Mouse (Mus musculus) hindbrain, embryonic 15.5 days (tissue): ENCODE results near the gene Syngap1. TPM values are rescaled to one million over a fixed set of nuclear protein-coding genes. Genes with fewer than 3 reads are reported as not detected.

ENCODE experiments used
- ATAC-seq: fragments of 200-750 bp; cut with Nextera tagmentation; 2 replicates; pipeline ENCODE4 v1.8.0; 2017; ENCODE audit warnings: low read depth, moderate number of reproducible peaks, moderate TSS enrichment; ENCODE audit not compliant: low FRiP score
- H3K27ac ChIP-seq: fragments of 300-500 bp; sonication (generic); replicated peaks from 2 replicates; pipeline ENCODE4 v1.5.1; 2015; ENCODE audit warnings: mild to moderate bottlenecking, inconsistent platforms
- H3K27me3 ChIP-seq: fragments of 300-500 bp; sonication (generic); 2 replicates; pipeline ENCODE4 v1.6.1; 2015; ENCODE audit warnings: control low read depth, inconsistent platforms
- H3K36me3 ChIP-seq: fragments of 300-500 bp; sonication (generic); 2 replicates; pipeline ENCODE4 v1.6.1; 2015; ENCODE audit warnings: control low read depth, inconsistent platforms
- H3K4me1 ChIP-seq: fragments of 300-500 bp; sonication (generic); replicated peaks from 2 replicates; pipeline ENCODE4 v1.6.1; 2015; ENCODE audit warnings: control low read depth, inconsistent platforms
- H3K4me2 ChIP-seq: fragments of 300-500 bp; sonication (generic); 2 replicates; pipeline ENCODE4 v1.6.1; 2015; ENCODE audit warnings: moderate library complexity, mild to moderate bottlenecking, inconsistent platforms
- H3K4me3 ChIP-seq: fragments of 300-500 bp; sonication (generic); 2 replicates; pipeline ENCODE4 v1.5.1; 2015; ENCODE audit warnings: mild to moderate bottlenecking, inconsistent platforms
- H3K9ac ChIP-seq: fragments of 300-500 bp; sonication (generic); 2 replicates; pipeline ENCODE4 v1.6.1; 2015; ENCODE audit warnings: inconsistent platforms
- H3K9me3 ChIP-seq: fragments of 300-500 bp; sonication (generic); 2 replicates; pipeline ENCODE4 v1.6.1; 2016; ENCODE audit warnings: control low read depth, inconsistent platforms
- WGBS: fragments of 180-500 bp; shearing (Covaris S2); methylation state at CpG from one replicate; pipeline ENCODE4 v1.1.7; 2015; 5-methylcytosine and 5-hydroxymethylcytosine counted together
- polyA plus RNA-seq: library from polyadenylated mRNA; unstranded; fragments of >200 nt; fragmentation: Nextera tagmentation; extraction: Ambion mirVana; gene quantifications from 2 replicates; pipeline ENCODE4 v1.2.1, GENCODE M21; 2015

Gene Syngap1
- polyA plus RNA-seq, 1 experiment from 2014 or later, result 4.7 TPM

GRCm38 (mm10) chr17:26937883-26938695, 3.0 kb upstream of the Syngap1 start:
- H3K9me3 ChIP-seq, result no peaks in the 10 kb centered on the region
- no peak for ATAC-seq
- peak overlapping the region; percentile 98 for H3K4me2 ChIP-seq
- peak overlapping the region; percentile 68 for H3K9ac ChIP-seq
- peak overlapping the region; percentile 70 for H3K4me3 ChIP-seq
- no peak overlapping the region for H3K27ac ChIP-seq
- peaks cover 63% of the 10 kb centered on the region for H3K4me1 ChIP-seq
- H3K36me3 ChIP-seq, result peaks cover 15% of the 10 kb centered on the region
- H3K27me3 ChIP-seq, result no peaks in the 10 kb centered on the region
- WGBS, result 65% methylated on average over 16 of the region's 16 CpGs

- H3K4me1 ChIP-seq, result peaks cover 59% of the 10 kb centered on the region
- H3K27ac ChIP-seq, result peak overlapping the region; percentile 95
- under 1% methylated on average over 21 of the region's 22 CpGs for WGBS
- no peaks in the 10 kb centered on the region for H3K9me3 ChIP-seq
- ATAC-seq, result 0 out of 2 replicates have a peak, but pooled peaks have one; percentile 1
- peak overlapping the region; percentile 70 for H3K4me3 ChIP-seq
- peak overlapping the region; percentile 98 for H3K4me2 ChIP-seq
- no peaks in the 10 kb centered on the region for H3K27me3 ChIP-seq
- H3K9ac ChIP-seq, result peak overlapping the region; percentile 68
- peaks cover 15% of the 10 kb centered on the region for H3K36me3 ChIP-seq
Observed at GRCm38 (mm10) chr17:26938731-26939130, 2.3 kb upstream of the Syngap1 start.

GRCm38 (mm10) chr17:26939178-26939972, 1.7 kb upstream of the Syngap1 start, which contains the start of gene Cuta:
Gene Cuta, minus strand, starts transcription at chr17:26939569.
- Histone ChIP-seq H3K27ac (peak within 1 kb of the TSS; percentile 95), H3K36me3 (peaks cover 15% of the 10 kb centered on the region), H3K4me1 (peaks cover 53% of the 10 kb centered on the region), H3K27me3 (no peaks in the 10 kb centered on the region), H3K9me3 (no peaks in the 10 kb centered on the region), H3K4me3 (peak within 1 kb of the TSS; percentile 70), H3K4me2 (peak within 1 kb of the TSS; percentile 98), H3K9ac (peak within 1 kb of the TSS; percentile 68)
- under 1% methylated on average over 69 of the region's 70 CpGs for WGBS
- peak; percentile 94 for ATAC-seq

GRCm38 (mm10) chr17:26939973-26940300, 1.1 kb upstream of the Syngap1 start:
- no peak for ATAC-seq

GRCm38 (mm10) chr17:26941841-26942570, 953 bp downstream of the Syngap1 start:
- Histone ChIP-seq H3K27ac (peak overlapping the region; percentile 95), H3K27me3 (no peaks in the 10 kb centered on the region), H3K9me3 (no peaks in the 10 kb centered on the region), H3K4me3 (peak overlapping the region; percentile 70), H3K4me1 (peaks cover 65% of the 10 kb centered on the region), H3K9ac (peak overlapping the region; percentile 67), H3K4me2 (peak overlapping the region; percentile 98), H3K36me3 (no peaks in the 10 kb centered on the region)
- 12% methylated on average over 4 of the region's 4 CpGs for WGBS
- no peak for ATAC-seq

More at GRCm38 (mm10) chr17:26939973-26940300, 1.1 kb upstream of the Syngap1 start:
- H3K9ac ChIP-seq, result peak overlapping the region; percentile 65
- H3K27me3 ChIP-seq, result no peaks in the 10 kb centered on the region
- H3K4me3 ChIP-seq, result peak overlapping the region; percentile 70
- peaks cover 48% of the 10 kb centered on the region for H3K4me1 ChIP-seq
- peak overlapping the region; percentile 98 for H3K4me2 ChIP-seq
- no peaks in the 10 kb centered on the region for H3K9me3 ChIP-seq
- H3K36me3 ChIP-seq, result peaks cover 11% of the 10 kb centered on the region
- WGBS, result 4% methylated on average over 3 of the region's 3 CpGs
- peak overlapping the region; percentile 95 for H3K27ac ChIP-seq

- Histone ChIP-seq H3K36me3 (no peaks in the 10 kb centered on the region), H3K4me1 (peaks cover 62% of the 10 kb centered on the region), H3K4me2 (peak overlapping the region; percentile 58), H3K9ac (peak overlapping the region; percentile 30), H3K9me3 (no peaks in the 10 kb centered on the region), H3K4me3 (peak overlapping the region; percentile 34), H3K27ac (peak overlapping the region; percentile 74), H3K27me3 (no peaks in the 10 kb centered on the region)
- ATAC-seq, result no peak
- WGBS, result 17% methylated on average over 13 of the region's 13 CpGs
Observed at GRCm38 (mm10) chr17:26945824-26946495, 4.9 kb downstream of the Syngap1 start.

- Histone ChIP-seq H3K27ac (peak overlapping the region; percentile 74), H3K4me1 (peaks cover 67% of the 10 kb centered on the region), H3K4me2 (peak overlapping the region; percentile 58), H3K27me3 (no peaks in the 10 kb centered on the region), H3K9me3 (no peaks in the 10 kb centered on the region), H3K4me3 (peak overlapping the region; percentile 34), H3K36me3 (no peaks in the 10 kb centered on the region), H3K9ac (peak overlapping the region; percentile 30)
- no peak for ATAC-seq
- under 1% methylated on average over 36 of the region's 37 CpGs for WGBS
Observed at GRCm38 (mm10) chr17:26946567-26946966, 5.5 kb downstream of the Syngap1 start.

- Histone ChIP-seq H3K36me3 (no peaks in the 10 kb centered on the region), H3K4me1 (peaks cover 67% of the 10 kb centered on the region), H3K9me3 (no peaks in the 10 kb centered on the region), H3K27ac (peak overlapping the region; percentile 74), H3K4me2 (peak overlapping the region; percentile 58), H3K27me3 (no peaks in the 10 kb centered on the region), H3K4me3 (peak overlapping the region; percentile 34), H3K9ac (peak overlapping the region; percentile 30; the same call in 1 of the 2 replicates)
- 25% methylated on average over 12 of the region's 12 CpGs for WGBS
- no peak for ATAC-seq
Observed at GRCm38 (mm10) chr17:26947231-26948100, 6.4 kb downstream of the Syngap1 start.

GRCm38 (mm10) chr17:26948316-26949050, 7.4 kb downstream of the Syngap1 start:
- H3K4me3 ChIP-seq, result peak overlapping the region; percentile 74
- peak overlapping the region; percentile 85 for H3K4me2 ChIP-seq
- H3K9me3 ChIP-seq, result no peaks in the 10 kb centered on the region
- peaks cover 72% of the 10 kb centered on the region for H3K4me1 ChIP-seq
- WGBS, result 0% methylated on average over 27 of the region's 87 CpGs
- no peaks in the 10 kb centered on the region for H3K27me3 ChIP-seq
- peak overlapping the region; percentile 74 for H3K9ac ChIP-seq
- H3K27ac ChIP-seq, result peak overlapping the region; percentile 90
- H3K36me3 ChIP-seq, result no peaks in the 10 kb centered on the region
- no peak for ATAC-seq

GRCm38 (mm10) chr17:26949051-26949577, 8.1 kb downstream of the Syngap1 start:
- Histone ChIP-seq H3K9me3 (no peaks in the 10 kb centered on the region), H3K9ac (peak overlapping the region; percentile 74), H3K36me3 (no peaks in the 10 kb centered on the region), H3K4me3 (peak overlapping the region; percentile 74), H3K4me2 (peak overlapping the region; percentile 85), H3K27me3 (no peaks in the 10 kb centered on the region), H3K27ac (peak overlapping the region; percentile 90), H3K4me1 (peaks cover 78% of the 10 kb centered on the region)
- ATAC-seq, result peak; percentile 6; the same call in 1 of the 2 replicates
- 3% methylated on average over 9 of the region's 14 CpGs for WGBS
